Mouse (Mus musculus): ENCODE measurements around the gene Masp1.

The Masp1 gene

GRCm38 (mm10) chr16:23511166-23511935, 9.3 kb downstream of the Masp1 start:
- no peak for DNase-seq

- DNase-seq = no peak
Observed at GRCm38 (mm10) chr16:23505904-23506687, 14.5 kb downstream of the Masp1 start.

DNA sequence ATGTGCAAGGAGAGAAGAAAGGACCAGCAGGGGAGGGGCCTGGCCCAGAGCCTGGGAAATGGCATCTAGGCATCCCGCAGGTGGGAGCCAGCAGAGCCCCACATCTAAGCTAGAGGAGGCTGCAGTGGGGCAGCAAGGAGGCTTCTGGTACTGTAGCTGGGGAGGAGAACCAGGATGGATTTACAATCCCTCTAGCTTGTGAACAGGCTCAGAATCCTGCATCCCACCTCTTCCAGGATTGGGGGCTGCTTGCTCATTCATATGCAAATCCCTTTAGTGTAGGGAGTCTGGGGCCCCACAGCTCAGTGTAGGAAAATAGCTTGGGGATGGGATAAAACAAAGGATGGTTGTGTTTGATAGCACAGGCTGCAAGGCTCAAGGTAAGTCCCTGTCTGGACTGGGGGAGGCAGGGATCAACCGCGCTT, 16.3 kb downstream of the Masp1 start:
- no peak for DNase-seq

GRCm38 (mm10) chr16:23503351-23503750, 17.3 kb downstream of the Masp1 start:
- DNase-seq = no peak

DNA sequence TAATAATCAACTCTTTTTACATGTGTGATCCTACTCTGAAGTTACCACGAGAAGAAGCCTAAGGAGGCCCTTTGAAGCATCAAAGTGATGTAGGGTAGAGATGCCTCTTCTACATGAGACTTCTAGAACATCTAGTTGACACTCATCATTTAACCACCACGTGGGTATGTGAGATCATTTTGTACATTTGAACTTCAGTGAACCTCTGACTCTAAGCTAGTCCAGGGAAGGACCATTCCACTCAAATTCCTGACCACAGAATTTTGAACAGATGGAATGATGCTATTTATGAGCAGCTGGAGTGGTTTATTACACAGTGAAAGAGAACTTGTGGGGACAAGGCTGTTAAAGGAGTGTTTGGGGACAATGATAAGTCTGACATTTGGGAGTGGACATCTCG, 18.1 kb downstream of the Masp1 start:
- DNase-seq = no peak

GRCm38 (mm10) chr16:23501288-23501687, 19.3 kb downstream of the Masp1 start:
- no peak for DNase-seq

- DNase-seq = no peak
Observed at GRCm38 (mm10) chr16:23500558-23500957, 20.1 kb downstream of the Masp1 start.

- DNase-seq = no peak
Observed at GRCm38 (mm10) chr16:23498691-23499131, 21.9 kb downstream of the Masp1 start.

- DNase-seq = no peak
Observed at GRCm38 (mm10) chr16:23497881-23498280, 22.7 kb downstream of the Masp1 start.

GRCm38 (mm10) chr16:23497440-23497839, 23.2 kb downstream of the Masp1 start:
- no peak for DNase-seq

- no peak for DNase-seq
Observed at GRCm38 (mm10) chr16:23496245-23496924, 24.2 kb downstream of the Masp1 start.

DNA sequence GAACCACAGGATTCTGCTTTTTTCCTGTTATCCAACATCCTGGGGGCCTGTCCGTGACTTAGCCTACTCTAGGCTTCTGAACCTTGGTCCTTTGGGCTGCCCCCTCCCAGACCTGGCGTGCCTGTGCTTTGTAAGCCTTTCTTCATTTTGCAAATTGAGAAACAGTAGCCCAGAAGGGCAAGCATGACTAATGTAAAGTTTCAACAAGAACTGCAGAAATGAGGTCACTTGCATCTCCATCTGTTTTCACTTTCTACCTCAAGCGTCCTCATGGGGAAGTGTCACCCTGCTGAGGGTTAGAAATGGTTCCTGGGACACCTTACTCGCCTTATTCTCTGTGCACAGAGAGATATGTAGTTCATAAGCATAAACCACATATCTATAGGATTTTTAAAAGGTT, 27.8 kb downstream of the Masp1 start:
- DNase-seq = no peak

- no peak for DNase-seq
Observed at GRCm38 (mm10) chr16:23483292-23483691, 37.3 kb downstream of the Masp1 start.

- DNase-seq = no peak
Observed at GRCm38 (mm10) chr16:23482846-23483245, 37.8 kb downstream of the Masp1 start.

GRCm38 (mm10) chr16:23482218-23482617, 38.4 kb downstream of the Masp1 start:
- no peak for DNase-seq

- DNase-seq = no peak
Observed at GRCm38 (mm10) chr16:23479872-23480603, 40.6 kb downstream of the Masp1 start.

- DNase-seq = no peak
Observed at GRCm38 (mm10) chr16:23476598-23476997, 44.0 kb downstream of the Masp1 start.

DNA sequence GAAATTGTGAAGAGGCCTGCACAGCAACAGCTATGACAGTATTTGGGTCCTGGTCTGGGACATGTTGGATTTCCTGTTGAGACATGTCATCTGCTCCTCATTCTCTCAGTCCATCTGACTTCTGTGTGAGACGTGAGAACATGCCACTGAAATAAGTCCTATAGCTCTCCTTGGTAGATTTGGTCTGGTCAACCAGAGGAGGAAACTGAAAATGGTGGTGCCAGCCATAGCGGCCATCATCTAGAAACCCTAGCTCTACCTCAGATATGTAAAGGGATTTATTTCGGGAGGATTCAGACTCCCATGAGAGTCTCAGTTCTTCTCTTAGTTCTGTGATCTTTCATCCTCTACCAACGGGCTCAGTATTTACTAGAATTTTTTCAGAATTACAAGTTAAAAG, 45.0 kb downstream of the Masp1 start:
- DNase-seq = no peak

DNA sequence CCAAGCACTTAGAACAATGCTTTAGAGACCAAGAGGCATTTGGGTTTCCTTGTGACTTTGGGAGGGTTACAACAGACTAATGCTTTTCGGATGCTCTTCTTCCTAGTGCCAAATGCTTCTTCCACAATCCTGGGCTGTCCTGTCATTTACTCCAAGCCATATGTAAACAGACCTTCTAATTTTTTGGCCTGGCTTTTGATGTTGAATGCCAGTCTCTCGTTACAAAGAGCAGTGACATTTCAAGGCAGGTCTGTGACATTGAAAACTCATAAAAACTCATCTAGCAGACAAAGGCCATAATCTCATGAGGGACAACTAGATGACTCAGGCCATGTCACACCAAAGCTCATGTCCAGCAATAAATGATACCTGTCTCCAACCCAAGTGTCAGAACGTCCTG, 48.6 kb downstream of the Masp1 start:
- no peak for DNase-seq

- DNase-seq = no peak
Observed at GRCm38 (mm10) chr16:23471551-23471950, 49.1 kb downstream of the Masp1 start.

GRCm38 (mm10) chr16:23463671-23464347, 56.8 kb downstream of the Masp1 start:
- DNase-seq = no peak

- no peak for DNase-seq
Observed at GRCm38 (mm10) chr16:23458906-23459588, 61.6 kb downstream of the Masp1 start.

All from thymus, postnatal 36 days (tissue).